Mouse (Mus musculus): ENCODE results near the gene Spred3. TPM values are rescaled to one million over a fixed set of nuclear protein-coding genes. Genes with fewer than 3 reads are reported as not detected.

Spred3 gene
- total RNA-seq (2023; ENCODE audit: inconsistent age): 2.1 to 3.2 TPM (median 2.7 TPM) in 4 replicates

GRCm38 (mm10) chr7:29170066-29170754, at the start of gene Spred3, which contains the start of gene Ggn:
TSS of gene Spred3 (minus strand) at chr7:29170411.
TSS of gene Ggn (plus strand) at chr7:29170210.

GRCm38 (mm10) chr7:29213675-29214082, 43.5 kb upstream of the Spred3 start, which contains the start of gene Catsperg1:
TSS of gene Catsperg1 (minus strand) at chr7:29214035.

GRCm38 (mm10) chr7:29180077-29180853, 10.1 kb upstream of the Spred3 start, which contains the start of gene Psmd8:
TSS of gene Psmd8 (minus strand) at chr7:29180701.

GRCm38 (mm10) chr7:29155838-29156782, 14.1 kb downstream of the Spred3 start, which contains the start of gene Fam98c:
TSS of gene Fam98c (minus strand) at chr7:29156234.

GRCm38 (mm10) chr7:29134693-29135386, 35.4 kb downstream of the Spred3 start, which contains the start of gene Rasgrp4:
TSS of gene Rasgrp4 (plus strand) at chr7:29134851.

GRCm38 (mm10) chr7:29124970-29125369, 45.2 kb downstream of the Spred3 start, which contains the start of gene Ryr1:
TSS of gene Ryr1 (minus strand) at chr7:29125179.

Other genes starting within 250 kb of the Spred3 start
- gene Actn4, start 208.1 kb downstream of the Spred3 start, total RNA-seq (2023; ENCODE audit: inconsistent age): 120 to 137 TPM (median 132 TPM) in 4 replicates
- gene Eif3k, start 188.5 kb downstream of the Spred3 start, total RNA-seq (2023; ENCODE audit: inconsistent age): 261 to 296 TPM (median 278 TPM) in 4 replicates
- gene Map4k1, start 188.4 kb downstream of the Spred3 start, total RNA-seq (2023; ENCODE audit: inconsistent age): 348 to 381 TPM (median 367 TPM) in 4 replicates
- 0.39 to 0.64 TPM (median 0.42 TPM) in 4 replicates for gene Ryr1, start 45.2 kb downstream of the Spred3 start, total RNA-seq (2023; ENCODE audit: inconsistent age)
- gene Rasgrp4, start 35.6 kb downstream of the Spred3 start, total RNA-seq (2023; ENCODE audit: inconsistent age): 2.6 to 6.3 TPM (median 3.7 TPM) in 4 replicates
- gene Fam98c, start 14.2 kb downstream of the Spred3 start, total RNA-seq (2023; ENCODE audit: inconsistent age): 27.4 to 34.3 TPM (median 28.2 TPM) in 4 replicates
- gene Ggn, start 201 bp downstream of the Spred3 start, total RNA-seq (2023; ENCODE audit: inconsistent age): not detected in 4 replicates
- gene Psmd8, start 10.3 kb upstream of the Spred3 start, total RNA-seq (2023; ENCODE audit: inconsistent age): 229 to 259 TPM (median 253 TPM) in 4 replicates
- 1.7 to 2.1 TPM (median 1.9 TPM) in 4 replicates for gene Catsperg1, start 43.6 kb upstream of the Spred3 start, total RNA-seq (2023; ENCODE audit: inconsistent age)
- gene Kcnk6, start 62.1 kb upstream of the Spred3 start, total RNA-seq (2023; ENCODE audit: inconsistent age): 0.93 to 1.3 TPM (median 1.3 TPM) in 4 replicates
- gene Yif1b, start 67.9 kb upstream of the Spred3 start, total RNA-seq (2023; ENCODE audit: inconsistent age): 22.0 to 32.5 TPM (median 26.5 TPM) in 4 replicates
- gene 2200002D01Rik, start 78.1 kb upstream of the Spred3 start, total RNA-seq (2023; ENCODE audit: inconsistent age): 0.69 to 4.9 TPM (median 2.4 TPM) in 4 replicates
- gene Spint2, start 111.5 kb upstream of the Spred3 start, total RNA-seq (2023; ENCODE audit: inconsistent age): 31.9 to 43.7 TPM (median 34.7 TPM) in 4 replicates
- gene Ppp1r14a, start 118.9 kb upstream of the Spred3 start, total RNA-seq (2023; ENCODE audit: inconsistent age): not detected in 4 replicates
- 0.16 to 1.6 TPM (median 0.87 TPM) in 4 replicates for gene Dpf1, start 133.5 kb upstream of the Spred3 start, total RNA-seq (2023; ENCODE audit: inconsistent age)